Mouse (Mus musculus) erythroid progenitor cell, adult 5-6 weeks (primary cell): Measurements from ENCODE around the gene Trak1. TPM values are rescaled to one million over a fixed set of nuclear protein-coding genes. Genes with fewer than 3 reads are reported as not detected.

ENCODE experiments used
- ATAC-seq: replicated peaks from 2 replicates; pipeline ENCODE4 v1.8.0; 2016; ENCODE audit warnings: moderate number of reproducible peaks, mild to moderate bottlenecking, moderate TSS enrichment, inconsistent platforms; ENCODE audit not compliant: poor library complexity, low FRiP score, severe bottlenecking
- total RNA-seq, 2 experiments: library from RNA; stranded (forward) in 1 of 2; stranded (reverse) in 1 of 2; fragments of 150-400 nt in 1 of 2; fragments of 186-747, 209-891 nt in 1 of 2; gene quantifications; 2 replicates each; pipeline versions ENCODE4 v1.2.3 to v1.2.4; 2015 to 2017; ENCODE audit warnings: low replicate concordance in 2 of 2

The Trak1 gene
- total RNA-seq, 2 experiments from 2014 or later, result 5.8 to 13.4 TPM

GRCm38 (mm10) chr9:121416872-121417637 is 119.8 kb downstream of the Trak1 start:
- ATAC-seq, result no peak

GRCm38 (mm10) chr9:121419011-121419410 is 121.7 kb downstream of the Trak1 start:
- ATAC-seq, result no peak

- no peak for ATAC-seq
These were observed 122.3 kb downstream of the Trak1 start for GRCm38 (mm10) chr9:121419573-121419972.

- no peak for ATAC-seq
These were observed 123.5 kb downstream of the Trak1 start for GRCm38 (mm10) chr9:121420817-121421216.

GRCm38 (mm10) chr9:121422402-121422801 is 125.1 kb downstream of the Trak1 start:
- no peak for ATAC-seq

- no peak for ATAC-seq
These were observed 126.3 kb downstream of the Trak1 start for GRCm38 (mm10) chr9:121423621-121424020.

- no peak for ATAC-seq
These were observed 127.2 kb downstream of the Trak1 start for GRCm38 (mm10) chr9:121424281-121425164.

- ATAC-seq, result peak; percentile 90
These were observed 129.1 kb downstream of the Trak1 start for GRCm38 (mm10) chr9:121426451-121426850.

- ATAC-seq, result peak; percentile 43
These were observed 129.6 kb downstream of the Trak1 start for GRCm38 (mm10) chr9:121426902-121427301.

- ATAC-seq, result no peak
These were observed 132.3 kb downstream of the Trak1 start for GRCm38 (mm10) chr9:121429592-121429991.

- ATAC-seq, result no peak
These were observed 133.1 kb downstream of the Trak1 start for GRCm38 (mm10) chr9:121430379-121430778.

GRCm38 (mm10) chr9:121433745-121434528 is 136.6 kb downstream of the Trak1 start:
- ATAC-seq, result no peak

- no peak for ATAC-seq
These were observed 138.1 kb downstream of the Trak1 start for GRCm38 (mm10) chr9:121435332-121435956.

- no peak for ATAC-seq
These were observed 139.2 kb downstream of the Trak1 start for GRCm38 (mm10) chr9:121436501-121436900.

GRCm38 (mm10) chr9:121442145-121442544 is 144.8 kb downstream of the Trak1 start:
- ATAC-seq, result no peak

GRCm38 (mm10) chr9:121443696-121444366 is 146.5 kb downstream of the Trak1 start:
- no peak for ATAC-seq

GRCm38 (mm10) chr9:121444367-121444707 is 147.0 kb downstream of the Trak1 start:
- ATAC-seq, result no peak

GRCm38 (mm10) chr9:121445364-121445763 is 148.1 kb downstream of the Trak1 start:
- ATAC-seq, result peak; percentile 89

- ATAC-seq, result no peak
These were observed 149.1 kb downstream of the Trak1 start for GRCm38 (mm10) chr9:121446431-121446831.
